Mouse (Mus musculus) lung, adult 2 months (tissue): ENCODE measurements around the gene Smyd3.

ENCODE experiments used
- CTCF ChIP-seq: fragments of 200-500 bp; IDR thresholded peaks from 2 replicates; pipeline ENCODE4 v1.5.1; 2011; ENCODE audit warnings: mild to moderate bottlenecking, low read length, control low read depth; ENCODE audit not compliant: insufficient read depth
- POLR2A ChIP-seq: fragments of 200-500 bp; IDR thresholded peaks from 2 replicates; pipeline ENCODE4 v1.6.1; 2011; ENCODE audit warnings: low read depth, mild to moderate bottlenecking, control low read depth, low read length, borderline replicate concordance; ENCODE audit errors: extremely low read depth

DNA sequence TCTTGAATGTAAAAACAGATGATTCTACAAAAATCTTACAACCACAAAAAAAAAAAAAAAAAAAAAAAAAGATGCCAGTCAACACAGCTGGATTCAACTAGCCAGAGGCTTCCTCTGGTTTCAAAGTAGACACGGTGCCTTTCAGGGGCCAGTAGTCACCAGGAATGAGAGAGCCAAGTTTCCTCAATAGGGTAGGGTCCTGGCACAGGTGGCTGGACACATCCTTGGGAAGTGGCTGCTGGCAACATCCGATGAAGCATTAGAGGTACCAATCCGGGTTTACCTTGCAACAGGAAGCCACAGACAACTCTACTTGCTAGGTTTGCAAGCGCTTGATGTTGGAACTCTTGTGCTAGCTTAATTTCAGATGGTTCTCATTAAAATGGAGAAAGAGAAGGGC is 459.2 kb downstream of the Smyd3 start:
- TF ChIP-seq CTCF, result no peak
- no peak for TF ChIP-seq POLR2A
